Mouse (Mus musculus): ENCODE results near the gene Nckap5. TPM values are rescaled to one million over a fixed set of nuclear protein-coding genes. Genes with fewer than 3 reads are reported as not detected.

Gene Nckap5
- polyA plus RNA-seq, 1 experiment from 2014 or later: 16.6 TPM

DNA sequence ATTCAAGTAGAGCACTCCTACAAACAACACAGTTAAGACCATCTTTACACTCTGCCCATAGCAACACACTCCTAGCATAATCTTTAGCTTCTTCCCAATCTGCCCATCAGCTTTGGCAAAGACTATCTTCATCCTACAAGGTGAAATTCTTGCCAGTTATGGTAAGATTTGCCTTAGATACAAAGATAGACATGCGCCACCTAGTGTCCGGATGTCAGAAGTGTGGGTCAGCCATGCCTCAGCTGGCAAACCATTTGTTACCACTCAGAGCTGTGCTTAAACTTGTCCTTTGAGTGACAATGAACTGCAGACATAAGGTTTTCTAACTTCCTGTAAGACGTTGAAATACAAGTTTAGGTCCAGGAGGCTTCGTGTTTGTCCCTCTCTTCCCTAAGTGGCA, 422.7 kb downstream of the Nckap5 start:
- Histone ChIP-seq H3K27ac (ENCODE audit: low read depth, low read length) (no peak overlapping the region), H3K9ac (ENCODE audit: low read length) (no peak overlapping the region), H3K4me1 (ENCODE audit: control insufficient read depth, insufficient read depth, low read length) (no peaks in the 10 kb centered on the region), H3K27me3 (replicated peaks; ENCODE audit: control insufficient read depth, insufficient read depth, low read length) (no peaks in the 10 kb centered on the region), H3K36me3 (ENCODE audit: control insufficient read depth, insufficient read depth, low read length) (no peaks in the 10 kb centered on the region), H3K4me2 (ENCODE audit: low read length) (no peak overlapping the region), H3K9me3 (replicated peaks; ENCODE audit: control insufficient read depth, low read length) (no peaks in the 10 kb centered on the region), H3K4me3 (ENCODE audit: low read depth, low read length) (no peak overlapping the region)
- peak; percentile 57 for DNase-seq (ENCODE audit: low spot score)
- no peak for ATAC-seq
- WGBS: 18% methylated on average over 4 of the region's 4 CpGs

DNA sequence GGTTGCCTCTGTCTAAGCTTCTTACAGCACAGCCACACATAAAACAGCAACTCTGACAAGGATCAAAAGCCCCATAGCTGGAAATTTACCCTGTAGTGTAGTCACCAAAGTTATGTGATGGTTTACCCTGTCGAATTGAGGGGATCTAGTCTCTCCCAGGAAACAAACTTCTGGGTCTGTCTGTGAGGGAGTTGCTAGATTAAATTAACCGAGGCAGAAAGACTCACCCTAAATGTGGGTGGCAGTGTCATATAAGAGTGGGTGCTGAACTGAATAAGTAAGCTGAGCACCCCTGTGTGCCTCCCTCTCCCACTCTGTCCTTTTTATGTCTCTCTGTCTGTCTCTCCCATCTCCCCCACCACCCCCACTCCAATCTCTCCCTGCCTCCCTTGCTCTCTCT, 425.1 kb downstream of the Nckap5 start:
- DNase-seq (ENCODE audit: low spot score) (no peak), ATAC-seq (no peak)
- no peaks in the 10 kb centered on the region for H3K9me3 ChIP-seq (replicated peaks; ENCODE audit: control insufficient read depth, low read length)
- no peak overlapping the region for H3K4me2 ChIP-seq (ENCODE audit: low read length)
- no peak overlapping the region for H3K4me3 ChIP-seq (ENCODE audit: low read depth, low read length)
- H3K4me1 ChIP-seq (ENCODE audit: control insufficient read depth, insufficient read depth, low read length): no peaks in the 10 kb centered on the region
- no peak overlapping the region for H3K27ac ChIP-seq (ENCODE audit: low read depth, low read length)
- WGBS: 91% methylated on average over 2 of the region's 2 CpGs
- H3K27me3 ChIP-seq (replicated peaks; ENCODE audit: control insufficient read depth, insufficient read depth, low read length): no peaks in the 10 kb centered on the region
- H3K36me3 ChIP-seq (ENCODE audit: control insufficient read depth, insufficient read depth, low read length): no peaks in the 10 kb centered on the region
- no peak overlapping the region for H3K9ac ChIP-seq (ENCODE audit: low read length)

DNA sequence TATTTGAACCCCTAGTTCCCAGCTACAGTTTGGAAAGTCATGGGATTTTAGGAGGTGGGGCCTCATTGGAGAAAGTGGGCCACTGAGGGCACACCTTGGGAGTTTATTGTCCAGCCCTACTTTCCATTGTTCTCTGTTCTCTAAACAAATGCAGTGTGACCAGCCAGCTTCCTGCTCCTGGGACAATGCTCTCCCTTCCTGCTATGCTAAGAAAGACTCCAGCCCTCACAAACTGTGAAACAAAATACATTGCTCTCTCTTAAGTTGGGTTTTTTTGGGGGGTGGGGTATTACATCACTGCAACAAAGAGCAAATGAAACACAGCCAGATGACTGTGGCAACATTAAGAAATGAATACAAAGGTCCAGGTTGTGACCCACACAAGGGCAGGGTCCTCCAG, 426.6 kb downstream of the Nckap5 start:
- DNase-seq (ENCODE audit: low spot score) (no peak), ATAC-seq (no peak)
- Histone ChIP-seq H3K4me1 (ENCODE audit: control insufficient read depth, insufficient read depth, low read length) (no peaks in the 10 kb centered on the region), H3K4me3 (ENCODE audit: low read depth, low read length) (no peak overlapping the region), H3K27me3 (replicated peaks; ENCODE audit: control insufficient read depth, insufficient read depth, low read length) (no peaks in the 10 kb centered on the region), H3K4me2 (ENCODE audit: low read length) (no peak overlapping the region), H3K27ac (ENCODE audit: low read depth, low read length) (no peak overlapping the region), H3K36me3 (ENCODE audit: control insufficient read depth, insufficient read depth, low read length) (no peaks in the 10 kb centered on the region), H3K9ac (ENCODE audit: low read length) (no peak overlapping the region), H3K9me3 (replicated peaks; ENCODE audit: control insufficient read depth, low read length) (no peaks in the 10 kb centered on the region)

DNA sequence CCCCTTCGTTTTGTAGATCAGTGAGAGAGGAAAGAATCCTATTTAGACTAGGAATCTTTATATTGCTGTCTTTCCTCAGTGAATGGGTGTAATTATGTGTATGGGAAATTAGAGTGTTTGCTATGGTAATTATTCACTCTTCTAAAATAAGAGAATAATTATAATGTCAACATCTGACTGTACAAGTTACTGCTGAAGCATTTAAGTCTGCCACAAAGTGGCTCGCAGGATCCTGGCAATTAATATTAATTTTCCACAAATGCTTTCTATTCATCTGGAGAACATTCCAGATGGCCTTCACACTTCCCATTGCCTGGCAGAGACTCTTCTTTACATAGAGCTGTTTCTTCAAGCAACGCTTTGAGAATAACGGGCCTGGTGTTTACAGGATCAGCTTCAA, 439.4 kb downstream of the Nckap5 start:
- H3K9me3 ChIP-seq (replicated peaks; ENCODE audit: control insufficient read depth, low read length): no peaks in the 10 kb centered on the region
- ATAC-seq (peak; percentile 89), DNase-seq (ENCODE audit: low spot score) (peak; percentile 84)
- no peak overlapping the region for H3K4me2 ChIP-seq (ENCODE audit: low read length)
- H3K36me3 ChIP-seq (ENCODE audit: control insufficient read depth, insufficient read depth, low read length): no peaks in the 10 kb centered on the region
- peak overlapping the region; percentile 34; the same call in 1 of the 2 replicates for H3K27ac ChIP-seq (ENCODE audit: low read depth, low read length)
- H3K9ac ChIP-seq (ENCODE audit: low read length): no peak overlapping the region
- WGBS: 33% methylated on average over 4 of the region's 4 CpGs
- peaks cover 9% of the 10 kb centered on the region; the same call in 1 of the 2 replicates for H3K4me1 ChIP-seq (ENCODE audit: control insufficient read depth, insufficient read depth, low read length)
- H3K4me3 ChIP-seq (ENCODE audit: low read depth, low read length): no peak overlapping the region
- no peaks in the 10 kb centered on the region for H3K27me3 ChIP-seq (replicated peaks; ENCODE audit: control insufficient read depth, insufficient read depth, low read length)

DNA sequence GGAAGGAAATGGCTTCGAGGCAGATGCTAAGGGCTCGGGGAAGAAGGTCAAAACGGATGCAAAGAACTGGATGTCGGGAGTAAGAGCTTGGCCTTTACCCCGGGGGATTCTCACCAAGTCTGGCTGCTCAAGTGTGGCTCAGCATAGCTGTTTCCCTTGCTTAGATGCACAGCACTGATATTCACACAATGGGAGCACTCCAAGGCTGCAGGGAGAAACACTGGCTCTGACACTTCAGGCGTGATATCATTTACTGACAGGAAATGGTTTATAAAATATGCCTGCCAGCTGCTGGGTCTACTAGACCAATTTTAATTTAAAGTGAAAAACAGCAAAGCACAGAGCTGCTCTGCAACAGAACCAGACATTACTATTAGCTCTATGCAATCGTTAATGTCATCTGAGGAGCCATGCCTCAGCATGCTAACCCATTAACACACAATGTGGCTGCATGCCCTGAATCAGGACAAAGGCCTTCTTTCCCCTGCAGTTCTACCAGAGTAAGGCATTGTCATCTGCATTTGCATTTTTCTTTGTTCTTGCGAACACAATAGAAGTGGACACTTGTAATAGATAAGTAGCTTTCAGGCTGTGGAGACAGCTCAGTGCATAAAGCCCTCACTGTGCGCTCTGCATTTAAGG, 453.1 kb downstream of the Nckap5 start:
- no peak overlapping the region for H3K27ac ChIP-seq (ENCODE audit: low read depth, low read length)
- H3K36me3 ChIP-seq (ENCODE audit: control insufficient read depth, insufficient read depth, low read length): no peaks in the 10 kb centered on the region
- no peaks in the 10 kb centered on the region for H3K4me1 ChIP-seq (ENCODE audit: control insufficient read depth, insufficient read depth, low read length)
- WGBS: 65% methylated on average over 9 of the region's 9 CpGs
- ATAC-seq: peak; percentile 55; the same call in 1 of the 2 replicates
- no peaks in the 10 kb centered on the region for H3K27me3 ChIP-seq (replicated peaks; ENCODE audit: control insufficient read depth, insufficient read depth, low read length)
- peak; percentile 44 for DNase-seq (ENCODE audit: low spot score)
- H3K4me2 ChIP-seq (ENCODE audit: low read length): no peak overlapping the region
- no peak overlapping the region for H3K4me3 ChIP-seq (ENCODE audit: low read depth, low read length)
- H3K9ac ChIP-seq (ENCODE audit: low read length): no peak overlapping the region
- H3K9me3 ChIP-seq (replicated peaks; ENCODE audit: control insufficient read depth, low read length): no peaks in the 10 kb centered on the region

DNA sequence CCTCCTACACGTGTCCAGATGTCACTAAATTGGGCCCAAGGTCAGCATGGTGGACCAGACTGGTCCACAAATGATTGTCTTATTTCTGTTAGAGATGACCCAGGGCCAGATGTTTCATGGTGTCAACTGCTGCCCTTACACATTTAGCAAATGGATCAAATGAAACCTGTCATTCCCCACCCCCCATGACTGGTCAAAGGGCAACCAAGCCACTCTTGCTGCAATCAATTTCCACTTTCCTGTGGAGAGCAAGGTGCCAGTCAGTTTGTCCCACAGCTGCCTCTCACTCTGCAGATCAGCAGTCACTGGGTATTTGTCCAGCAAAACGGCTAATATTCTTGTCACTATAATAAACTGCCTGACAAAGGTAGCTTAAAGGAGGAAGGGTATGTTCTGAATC, 463.9 kb downstream of the Nckap5 start:
- ATAC-seq: no peak
- 67% methylated on average over 2 of the region's 2 CpGs for WGBS

DNA sequence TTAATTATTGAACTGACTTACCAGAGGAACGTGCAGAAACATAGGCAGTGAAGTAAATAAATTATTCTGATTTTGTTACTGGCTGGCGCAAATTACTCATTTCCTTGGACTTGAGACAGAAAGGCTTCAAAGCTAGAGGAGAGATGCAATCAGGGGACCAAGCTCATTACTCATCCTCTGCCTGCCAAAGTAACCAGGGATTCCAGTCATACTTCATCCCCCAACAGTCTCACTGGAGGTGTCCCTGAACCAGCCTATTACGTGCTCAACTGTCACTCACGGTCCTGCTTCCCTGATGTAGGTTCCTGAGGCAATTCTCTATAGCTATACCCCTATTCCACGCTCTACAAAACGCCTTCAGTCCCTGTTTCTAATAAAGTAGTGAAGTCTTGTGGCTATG, 466.0 kb downstream of the Nckap5 start:
- Histone ChIP-seq H3K27ac (ENCODE audit: low read depth, low read length) (no peak overlapping the region), H3K4me1 (ENCODE audit: control insufficient read depth, insufficient read depth, low read length) (no peaks in the 10 kb centered on the region), H3K9me3 (replicated peaks; ENCODE audit: control insufficient read depth, low read length) (no peaks in the 10 kb centered on the region), H3K4me2 (ENCODE audit: low read length) (no peak overlapping the region), H3K27me3 (replicated peaks; ENCODE audit: control insufficient read depth, insufficient read depth, low read length) (no peaks in the 10 kb centered on the region), H3K4me3 (ENCODE audit: low read depth, low read length) (no peak overlapping the region), H3K36me3 (ENCODE audit: control insufficient read depth, insufficient read depth, low read length) (no peaks in the 10 kb centered on the region), H3K9ac (ENCODE audit: low read length) (no peak overlapping the region)
- WGBS: 80% methylated on average over 6 of the region's 6 CpGs
- DNase-seq (ENCODE audit: low spot score) (peak; percentile 13), ATAC-seq (no peak)

More for the DNA sequence above, 463.9 kb downstream of the Nckap5 start:
- H3K4me2 ChIP-seq (ENCODE audit: low read length): no peak overlapping the region
- no peak overlapping the region for H3K27ac ChIP-seq (ENCODE audit: low read depth, low read length)
- no peak for DNase-seq (ENCODE audit: low spot score)
- H3K9ac ChIP-seq (ENCODE audit: low read length): no peak overlapping the region
- no peaks in the 10 kb centered on the region for H3K9me3 ChIP-seq (replicated peaks; ENCODE audit: control insufficient read depth, low read length)
- no peaks in the 10 kb centered on the region for H3K4me1 ChIP-seq (ENCODE audit: control insufficient read depth, insufficient read depth, low read length)
- no peaks in the 10 kb centered on the region for H3K36me3 ChIP-seq (ENCODE audit: control insufficient read depth, insufficient read depth, low read length)
- H3K4me3 ChIP-seq (ENCODE audit: low read depth, low read length): no peak overlapping the region
- no peaks in the 10 kb centered on the region for H3K27me3 ChIP-seq (replicated peaks; ENCODE audit: control insufficient read depth, insufficient read depth, low read length)

DNA sequence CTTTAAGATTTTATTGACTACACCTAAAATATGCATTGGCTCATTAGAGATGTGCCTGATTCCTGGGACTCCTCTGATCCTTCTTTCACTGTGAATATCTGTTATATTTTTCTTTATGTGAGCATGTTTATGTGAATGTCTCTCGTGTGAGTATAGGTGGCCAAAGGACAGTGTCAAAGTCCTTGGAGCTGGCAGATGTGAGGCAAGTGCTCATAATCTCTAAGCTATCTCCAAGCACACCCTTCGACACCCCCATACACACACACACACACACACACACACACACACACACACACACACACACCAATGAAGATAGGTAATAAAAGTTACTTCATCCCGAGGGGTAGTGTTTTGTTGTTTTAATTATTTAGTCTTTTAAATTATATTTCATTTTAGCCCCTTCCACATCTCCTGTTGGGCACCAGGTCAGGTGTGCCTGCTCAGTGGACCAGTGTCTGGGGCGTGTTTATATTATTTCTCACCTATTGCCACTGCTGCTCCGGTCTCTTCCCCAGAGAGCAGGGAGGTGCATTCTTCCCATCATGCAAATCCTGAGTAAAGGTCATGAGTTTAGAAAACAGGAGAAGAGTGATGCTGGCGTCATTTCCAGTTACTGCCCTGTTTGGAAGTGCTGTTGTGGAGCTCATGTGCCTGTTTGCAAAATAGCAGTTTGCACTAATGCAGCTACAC, 469.9 kb downstream of the Nckap5 start:
- Histone ChIP-seq H3K27ac (ENCODE audit: low read depth, low read length) (no peak overlapping the region), H3K4me1 (ENCODE audit: control insufficient read depth, insufficient read depth, low read length) (no peaks in the 10 kb centered on the region), H3K36me3 (ENCODE audit: control insufficient read depth, insufficient read depth, low read length) (no peaks in the 10 kb centered on the region), H3K9ac (ENCODE audit: low read length) (no peak overlapping the region), H3K9me3 (replicated peaks; ENCODE audit: control insufficient read depth, low read length) (no peaks in the 10 kb centered on the region), H3K27me3 (replicated peaks; ENCODE audit: control insufficient read depth, insufficient read depth, low read length) (no peaks in the 10 kb centered on the region), H3K4me2 (ENCODE audit: low read length) (no peak overlapping the region), H3K4me3 (ENCODE audit: low read depth, low read length) (no peak overlapping the region)
- 91% methylated on average over 6 of the region's 6 CpGs for WGBS
- DNase-seq (ENCODE audit: low spot score): no peak
- no peak for ATAC-seq

DNA sequence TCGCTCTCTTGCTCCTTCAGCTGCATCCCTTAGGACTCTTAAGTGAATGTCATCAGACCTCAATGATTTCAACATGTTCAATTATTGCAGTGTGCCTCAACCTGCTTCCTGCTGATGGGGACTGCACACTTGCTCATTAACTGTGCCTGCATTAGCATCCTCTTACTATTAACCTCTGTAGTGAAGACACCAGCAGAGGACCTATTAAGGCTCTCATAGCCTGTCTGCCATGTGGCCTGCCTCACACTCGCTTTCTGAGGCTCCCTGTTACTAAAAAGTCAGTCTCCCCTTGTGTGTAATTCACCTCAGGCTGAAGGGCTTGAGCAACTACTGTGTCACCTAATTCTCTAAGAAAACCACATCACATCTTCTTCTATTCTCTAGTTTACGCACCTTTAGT, 470.5 kb downstream of the Nckap5 start:
- DNase-seq (ENCODE audit: low spot score): no peak
- no peak overlapping the region for H3K27ac ChIP-seq (ENCODE audit: low read depth, low read length)

More for the DNA sequence above, 470.5 kb downstream of the Nckap5 start:
- no peak overlapping the region for H3K4me2 ChIP-seq (ENCODE audit: low read length)
- 79% methylated on average over 3 of the region's 3 CpGs for WGBS
- no peak for ATAC-seq
- no peaks in the 10 kb centered on the region for H3K36me3 ChIP-seq (ENCODE audit: control insufficient read depth, insufficient read depth, low read length)
- H3K27me3 ChIP-seq (replicated peaks; ENCODE audit: control insufficient read depth, insufficient read depth, low read length): no peaks in the 10 kb centered on the region
- no peaks in the 10 kb centered on the region for H3K4me1 ChIP-seq (ENCODE audit: control insufficient read depth, insufficient read depth, low read length)
- H3K9me3 ChIP-seq (replicated peaks; ENCODE audit: control insufficient read depth, low read length): no peaks in the 10 kb centered on the region
- H3K4me3 ChIP-seq (ENCODE audit: low read depth, low read length): no peak overlapping the region
- H3K9ac ChIP-seq (ENCODE audit: low read length): no peak overlapping the region

All from forebrain, embryonic 14.5 days (tissue).